Mouse (Mus musculus): ENCODE results near the gene Dcun1d4. TPM values are rescaled to one million over a fixed set of nuclear protein-coding genes. Genes with fewer than 3 reads are reported as not detected.
A peak's percentile ranks its signal among the peaks of the same experiment; 100 is the strongest.
"Not testable (repeated sequence)": the region's sequence is repeated elsewhere in the genome, so short reads cannot be mapped to it uniquely, and the experiment has no call there.

Gene Dcun1d4
- polyA plus RNA-seq, 1 experiment from 2014 or later: 24.1 TPM

DNA sequence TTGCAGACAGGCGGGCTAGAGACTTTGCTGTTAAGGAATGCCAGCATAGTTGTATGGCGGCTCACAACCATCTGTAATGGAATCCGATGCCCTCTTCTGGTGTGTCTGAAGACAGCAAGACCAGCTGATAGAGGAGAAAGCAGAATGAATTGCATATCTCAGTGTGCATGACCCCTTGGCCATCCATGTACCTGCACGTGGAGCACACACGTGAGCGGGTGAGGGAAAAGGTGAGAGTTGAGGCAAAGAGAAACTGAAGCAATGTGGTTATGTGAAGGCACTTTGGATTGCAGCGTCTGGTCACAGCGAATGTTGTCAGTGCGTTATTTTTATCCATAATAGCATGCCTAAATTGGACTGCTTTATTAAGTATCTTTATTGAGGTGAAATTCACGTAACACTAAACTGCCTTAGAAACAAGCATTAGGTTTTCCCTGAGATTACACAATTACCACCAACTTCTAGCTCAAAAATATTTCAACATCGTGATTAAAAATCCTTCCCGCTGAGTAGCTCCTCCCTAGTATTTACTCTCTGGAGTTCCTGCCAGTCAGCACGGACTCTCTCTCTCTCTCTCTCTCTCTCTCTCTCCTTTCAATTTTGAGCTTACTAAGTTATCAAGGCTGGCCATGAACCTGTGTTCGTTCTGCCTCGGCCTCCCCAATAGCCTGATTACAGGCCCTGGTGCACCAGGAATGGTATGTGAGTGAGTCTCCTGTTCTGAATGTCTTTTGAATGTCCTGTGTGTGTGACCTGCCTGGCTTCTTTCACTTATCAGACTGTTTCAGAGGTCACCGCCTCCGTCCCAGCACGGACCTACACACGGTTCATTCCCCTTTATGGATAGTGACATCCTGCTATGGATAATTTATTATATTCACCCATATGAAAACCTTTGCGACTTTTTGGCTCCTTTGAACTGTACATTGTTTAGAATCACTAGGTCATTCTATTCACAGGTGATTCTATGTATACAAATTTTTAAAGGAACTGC is 6.1 kb upstream of the Dcun1d4 start:
- Histone ChIP-seq H3K9me3 (ENCODE audit: low read length) (no peaks in the 10 kb centered on the region), H3K27me3 (ENCODE audit: insufficient read depth, low read length) (no peaks in the 10 kb centered on the region), H3K36me3 (ENCODE audit: insufficient read depth, low read length) (no peaks in the 10 kb centered on the region), H3K4me1 (ENCODE audit: insufficient read depth, low read length) (no peaks in the 10 kb centered on the region), H3K9ac (replicated peaks; ENCODE audit: low read length) (no peak overlapping the region), H3K27ac (ENCODE audit: low read length) (no peak overlapping the region), H3K4me3 (ENCODE audit: low read length) (no peak overlapping the region), H3K4me2 (replicated peaks; ENCODE audit: low read depth, low read length) (no peak overlapping the region)
- ATAC-seq (ENCODE audit: low FRiP score, low TSS enrichment): no peak
- whole genome bisulfite sequencing: 85% methylated on average over 20 of the region's 20 CpGs

DNA sequence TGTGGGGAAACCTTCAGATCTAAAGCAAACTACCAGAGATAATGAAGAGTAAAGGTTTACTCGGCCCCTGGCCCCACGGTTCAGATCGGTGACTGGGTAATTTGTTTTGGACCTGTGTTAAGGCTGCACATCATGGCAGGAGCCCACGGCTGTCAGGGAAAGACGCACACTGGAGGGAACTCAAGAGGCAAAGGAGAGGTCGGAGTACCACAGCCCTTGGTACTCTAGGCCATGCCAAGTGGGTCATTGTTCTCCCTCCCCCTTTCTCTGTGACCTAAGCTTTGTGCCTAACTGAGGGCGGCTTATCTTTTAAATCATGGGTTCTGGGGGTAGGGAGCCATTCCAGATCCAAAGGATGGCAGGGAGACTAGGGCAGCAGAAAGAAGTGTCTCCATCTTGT is 601 bp downstream of the Dcun1d4 start:
- Histone ChIP-seq H3K4me3 (ENCODE audit: low read length) (no peak overlapping the region), H3K4me1 (ENCODE audit: insufficient read depth, low read length) (no peaks in the 10 kb centered on the region), H3K36me3 (ENCODE audit: insufficient read depth, low read length) (no peaks in the 10 kb centered on the region), H3K4me2 (replicated peaks; ENCODE audit: low read depth, low read length) (no peak overlapping the region), H3K27me3 (ENCODE audit: insufficient read depth, low read length) (no peaks in the 10 kb centered on the region), H3K9ac (replicated peaks; ENCODE audit: low read length) (no peak overlapping the region), H3K27ac (ENCODE audit: low read length) (no peak overlapping the region), H3K9me3 (ENCODE audit: low read length) (no peaks in the 10 kb centered on the region)
- WGBS: 85% methylated on average over 7 of the region's 7 CpGs
- ATAC-seq (ENCODE audit: low FRiP score, low TSS enrichment): no peak

DNA sequence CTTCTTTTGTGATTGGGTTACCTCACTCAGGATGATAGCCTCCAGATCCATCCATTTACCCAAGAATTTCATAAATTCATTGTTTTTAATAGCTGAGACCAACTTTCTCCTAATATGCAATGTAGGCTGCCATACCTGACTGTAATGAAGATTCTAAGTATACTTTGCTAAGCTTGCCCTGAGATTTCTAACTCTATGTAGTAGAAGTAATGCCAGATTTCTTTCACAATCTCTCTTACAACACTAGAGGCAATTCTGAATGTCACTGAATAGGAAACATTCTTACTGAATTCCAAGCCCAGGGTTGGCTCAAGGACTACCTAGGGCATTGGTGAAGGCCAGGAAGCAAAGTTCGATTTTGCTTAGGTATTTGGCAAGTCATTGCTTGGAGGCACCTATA is 1.6 kb downstream of the Dcun1d4 start:
- not testable (repeated sequence) for H3K4me2 ChIP-seq (replicated peaks; ENCODE audit: low read depth, low read length); ATAC-seq (ENCODE audit: low FRiP score, low TSS enrichment); H3K9ac ChIP-seq (replicated peaks; ENCODE audit: low read length); H3K36me3 ChIP-seq (ENCODE audit: insufficient read depth, low read length); H3K4me3 ChIP-seq (ENCODE audit: low read length); H3K27me3 ChIP-seq (ENCODE audit: insufficient read depth, low read length); H3K4me1 ChIP-seq (ENCODE audit: insufficient read depth, low read length); H3K27ac ChIP-seq (ENCODE audit: low read length); H3K9me3 ChIP-seq (ENCODE audit: low read length)
- WGBS: 80% methylated on average over 1 of the region's 1 CpGs

DNA sequence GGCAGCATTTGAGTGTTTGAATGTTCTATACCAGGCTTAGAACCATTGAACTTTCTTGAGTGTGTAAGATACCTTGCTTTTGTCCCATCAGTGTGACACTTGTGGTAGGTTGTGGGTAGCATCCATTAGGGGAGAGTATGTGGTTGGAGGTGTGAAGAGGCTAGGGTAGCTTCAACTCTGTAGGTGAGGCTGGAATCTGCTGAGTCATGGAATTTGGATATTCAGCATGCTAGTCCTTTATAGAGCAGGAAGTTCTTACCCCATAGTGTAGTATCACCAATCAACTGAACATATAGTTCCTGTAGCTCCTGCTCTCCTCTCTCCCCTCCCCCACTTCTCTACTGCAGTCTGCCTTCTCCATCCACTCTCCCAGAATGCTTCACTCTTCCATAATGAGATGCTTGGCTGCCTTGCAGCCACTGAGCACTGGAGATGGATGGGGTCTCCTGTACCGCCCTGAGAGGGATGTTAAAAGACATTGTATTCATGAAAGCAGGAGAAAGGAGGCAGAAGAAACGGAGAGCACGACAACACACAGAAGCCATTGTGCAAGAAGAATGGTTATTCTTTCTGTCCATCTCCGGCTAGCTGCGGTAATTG is 3.3 kb downstream of the Dcun1d4 start:
- no peaks in the 10 kb centered on the region for H3K4me1 ChIP-seq (ENCODE audit: insufficient read depth, low read length)
- no peaks in the 10 kb centered on the region for H3K27me3 ChIP-seq (ENCODE audit: insufficient read depth, low read length)
- H3K4me2 ChIP-seq (replicated peaks; ENCODE audit: low read depth, low read length): no peak overlapping the region
- 82% methylated on average over 5 of the region's 5 CpGs for WGBS
- no peaks in the 10 kb centered on the region for H3K36me3 ChIP-seq (ENCODE audit: insufficient read depth, low read length)
- H3K9me3 ChIP-seq (ENCODE audit: low read length): no peaks in the 10 kb centered on the region
- no peak for ATAC-seq (ENCODE audit: low FRiP score, low TSS enrichment)
- H3K4me3 ChIP-seq (ENCODE audit: low read length): no peak overlapping the region
- H3K9ac ChIP-seq (replicated peaks; ENCODE audit: low read length): no peak overlapping the region
- H3K27ac ChIP-seq (ENCODE audit: low read length): no peak overlapping the region

DNA sequence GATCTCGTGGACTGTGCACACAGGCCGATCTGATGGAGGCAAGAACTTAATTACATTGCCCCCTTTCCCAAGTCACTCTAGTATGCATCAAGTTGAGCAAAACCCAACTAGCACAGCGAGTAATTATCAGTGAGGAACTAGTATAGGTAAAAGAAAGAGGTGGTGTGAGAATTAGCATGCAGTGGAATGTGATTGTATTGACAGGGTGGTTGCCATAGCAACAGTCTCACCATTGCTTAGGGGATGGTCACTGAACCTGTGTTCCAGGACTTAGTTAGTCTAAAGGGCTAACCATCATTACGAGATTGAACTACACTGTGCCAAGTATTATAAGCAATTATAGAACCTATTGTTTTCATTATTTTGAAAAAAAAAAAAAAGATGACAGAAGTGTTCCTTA is 5.7 kb downstream of the Dcun1d4 start:
- no peak overlapping the region for H3K4me2 ChIP-seq (replicated peaks; ENCODE audit: low read depth, low read length)
- no peaks in the 10 kb centered on the region for H3K9me3 ChIP-seq (ENCODE audit: low read length)
- no peak overlapping the region for H3K27ac ChIP-seq (ENCODE audit: low read length)
- H3K4me1 ChIP-seq (ENCODE audit: insufficient read depth, low read length): peaks cover 3% of the 10 kb centered on the region; the same call in 1 of the 2 replicates
- H3K9ac ChIP-seq (replicated peaks; ENCODE audit: low read length): no peak overlapping the region
- H3K4me3 ChIP-seq (ENCODE audit: low read length): no peak overlapping the region
- ATAC-seq (ENCODE audit: low FRiP score, low TSS enrichment): no peak
- H3K27me3 ChIP-seq (ENCODE audit: insufficient read depth, low read length): no peaks in the 10 kb centered on the region
- no peaks in the 10 kb centered on the region for H3K36me3 ChIP-seq (ENCODE audit: insufficient read depth, low read length)
- whole genome bisulfite sequencing: 53% methylated on average over 4 of the region's 4 CpGs

DNA sequence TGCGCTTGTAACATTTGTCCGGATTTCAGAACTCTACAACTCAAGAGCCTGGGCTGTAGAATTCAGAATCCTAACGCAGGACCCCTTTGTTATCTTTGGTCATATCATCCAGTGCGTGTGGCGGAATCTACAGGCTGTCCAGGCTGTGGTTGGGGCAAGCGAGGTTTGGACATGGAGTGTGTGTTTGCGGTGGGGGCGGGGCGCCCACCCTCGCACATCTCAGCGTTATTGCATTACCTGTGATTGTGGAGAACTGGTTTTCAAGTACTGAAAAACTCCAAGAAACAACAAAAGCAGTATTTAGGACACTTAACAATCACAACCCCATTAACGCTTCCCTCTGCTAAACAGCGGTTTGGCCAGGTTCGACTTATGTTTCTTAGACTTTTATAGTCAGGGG is 9.1 kb downstream of the Dcun1d4 start:
- H3K27ac ChIP-seq (ENCODE audit: low read length): peak overlapping the region; percentile 87
- peaks cover 8% of the 10 kb centered on the region for H3K4me1 ChIP-seq (ENCODE audit: insufficient read depth, low read length)
- no peaks in the 10 kb centered on the region for H3K27me3 ChIP-seq (ENCODE audit: insufficient read depth, low read length)
- peak overlapping the region; percentile 67 for H3K9ac ChIP-seq (replicated peaks; ENCODE audit: low read length)
- no peaks in the 10 kb centered on the region for H3K36me3 ChIP-seq (ENCODE audit: insufficient read depth, low read length)
- 4% methylated on average over 14 of the region's 14 CpGs for WGBS
- ATAC-seq (ENCODE audit: low FRiP score, low TSS enrichment): no peak
- H3K9me3 ChIP-seq (ENCODE audit: low read length): no peaks in the 10 kb centered on the region
- H3K4me2 ChIP-seq (replicated peaks; ENCODE audit: low read depth, low read length): peak overlapping the region; percentile 69
- peak overlapping the region; percentile 83 for H3K4me3 ChIP-seq (ENCODE audit: low read length)

DNA sequence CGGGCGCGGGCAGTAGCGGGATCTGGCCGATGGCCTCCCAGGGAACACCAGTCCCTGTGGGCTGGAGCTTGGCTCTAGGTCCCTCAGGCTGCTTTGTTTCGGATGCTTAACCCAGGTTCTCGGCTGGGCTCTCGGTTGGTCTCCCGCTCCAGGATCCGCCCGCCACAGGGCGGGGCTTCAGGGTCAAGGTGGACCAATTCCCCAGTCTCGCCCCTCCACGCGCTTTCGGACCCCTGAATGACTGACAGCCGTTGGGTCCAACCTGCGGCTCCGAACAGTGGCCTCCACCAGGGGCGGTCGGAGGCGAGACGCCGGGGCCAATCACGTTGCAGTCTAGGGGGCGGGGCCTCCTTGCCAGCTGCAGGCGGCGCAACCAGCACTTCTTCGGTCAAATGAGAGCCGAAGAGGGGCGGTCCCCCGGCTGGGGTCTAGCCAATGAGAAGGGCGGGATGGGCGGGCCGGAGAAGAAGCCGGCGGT is 9.8 kb downstream of the Dcun1d4 start:
- peaks cover 8% of the 10 kb centered on the region for H3K4me1 ChIP-seq (ENCODE audit: insufficient read depth, low read length)
- no peaks in the 10 kb centered on the region for H3K36me3 ChIP-seq (ENCODE audit: insufficient read depth, low read length)
- no peaks in the 10 kb centered on the region for H3K27me3 ChIP-seq (ENCODE audit: insufficient read depth, low read length)
- H3K9me3 ChIP-seq (ENCODE audit: low read length): no peaks in the 10 kb centered on the region
- H3K4me3 ChIP-seq (ENCODE audit: low read length): peak overlapping the region; percentile 83
- H3K4me2 ChIP-seq (replicated peaks; ENCODE audit: low read depth, low read length): peak overlapping the region; percentile 96
- H3K27ac ChIP-seq (ENCODE audit: low read length): peak overlapping the region; percentile 94
- H3K9ac ChIP-seq (replicated peaks; ENCODE audit: low read length): peak overlapping the region; percentile 74
- WGBS: under 1% methylated on average over 37 of the region's 37 CpGs
- peak; percentile 98 for ATAC-seq (ENCODE audit: low FRiP score, low TSS enrichment)

DNA sequence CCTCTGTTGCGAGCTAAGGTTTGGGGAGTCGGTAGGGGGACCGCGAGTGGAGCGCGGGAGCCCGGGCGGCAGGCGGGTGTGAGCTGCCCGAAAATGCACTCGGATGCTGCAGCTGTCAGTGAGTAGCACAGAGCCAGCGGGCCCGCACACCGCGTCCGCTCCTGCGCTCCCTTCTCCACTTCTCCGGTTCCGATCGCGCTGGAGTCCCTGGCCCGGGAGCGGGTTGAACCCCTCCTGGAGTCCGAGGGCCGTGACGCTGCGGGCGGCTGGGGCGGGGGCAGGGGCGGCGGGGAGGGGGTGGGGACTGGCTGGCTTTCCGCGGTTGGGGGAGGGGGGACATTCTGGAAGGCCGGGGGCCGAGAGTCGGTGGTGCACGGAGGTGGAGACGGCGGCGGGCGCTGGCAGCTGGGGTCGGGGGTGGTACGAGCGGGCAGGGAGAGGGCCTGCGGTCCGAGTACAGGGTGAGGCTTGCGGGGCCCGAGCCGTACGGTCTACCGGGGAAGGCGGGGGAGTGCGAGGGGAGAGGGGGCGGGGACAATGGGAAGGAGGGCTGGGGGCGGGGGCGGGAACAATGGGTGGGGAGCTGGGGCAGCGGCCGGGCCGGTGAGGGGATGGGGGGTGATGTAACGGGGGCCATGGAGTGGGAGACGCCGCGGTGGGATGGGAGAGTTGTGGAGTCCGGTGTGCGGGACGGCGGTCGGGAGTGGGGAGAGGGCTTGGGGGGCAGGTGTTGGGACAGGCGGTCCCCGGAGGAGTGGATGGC is 10.5 kb downstream of the Dcun1d4 start:
- Histone ChIP-seq H3K4me3 (ENCODE audit: low read length) (peak overlapping the region; percentile 83), H3K9me3 (ENCODE audit: low read length) (no peaks in the 10 kb centered on the region), H3K27ac (ENCODE audit: low read length) (peak overlapping the region; percentile 94), H3K27me3 (ENCODE audit: insufficient read depth, low read length) (no peaks in the 10 kb centered on the region), H3K4me1 (ENCODE audit: insufficient read depth, low read length) (peaks cover 8% of the 10 kb centered on the region), H3K9ac (replicated peaks; ENCODE audit: low read length) (peak overlapping the region; percentile 74), H3K4me2 (replicated peaks; ENCODE audit: low read depth, low read length) (peak overlapping the region; percentile 96), H3K36me3 (ENCODE audit: insufficient read depth, low read length) (no peaks in the 10 kb centered on the region)
- WGBS: 1% methylated on average over 56 of the region's 70 CpGs
- peak; percentile 44 for ATAC-seq (ENCODE audit: low FRiP score, low TSS enrichment)

DNA sequence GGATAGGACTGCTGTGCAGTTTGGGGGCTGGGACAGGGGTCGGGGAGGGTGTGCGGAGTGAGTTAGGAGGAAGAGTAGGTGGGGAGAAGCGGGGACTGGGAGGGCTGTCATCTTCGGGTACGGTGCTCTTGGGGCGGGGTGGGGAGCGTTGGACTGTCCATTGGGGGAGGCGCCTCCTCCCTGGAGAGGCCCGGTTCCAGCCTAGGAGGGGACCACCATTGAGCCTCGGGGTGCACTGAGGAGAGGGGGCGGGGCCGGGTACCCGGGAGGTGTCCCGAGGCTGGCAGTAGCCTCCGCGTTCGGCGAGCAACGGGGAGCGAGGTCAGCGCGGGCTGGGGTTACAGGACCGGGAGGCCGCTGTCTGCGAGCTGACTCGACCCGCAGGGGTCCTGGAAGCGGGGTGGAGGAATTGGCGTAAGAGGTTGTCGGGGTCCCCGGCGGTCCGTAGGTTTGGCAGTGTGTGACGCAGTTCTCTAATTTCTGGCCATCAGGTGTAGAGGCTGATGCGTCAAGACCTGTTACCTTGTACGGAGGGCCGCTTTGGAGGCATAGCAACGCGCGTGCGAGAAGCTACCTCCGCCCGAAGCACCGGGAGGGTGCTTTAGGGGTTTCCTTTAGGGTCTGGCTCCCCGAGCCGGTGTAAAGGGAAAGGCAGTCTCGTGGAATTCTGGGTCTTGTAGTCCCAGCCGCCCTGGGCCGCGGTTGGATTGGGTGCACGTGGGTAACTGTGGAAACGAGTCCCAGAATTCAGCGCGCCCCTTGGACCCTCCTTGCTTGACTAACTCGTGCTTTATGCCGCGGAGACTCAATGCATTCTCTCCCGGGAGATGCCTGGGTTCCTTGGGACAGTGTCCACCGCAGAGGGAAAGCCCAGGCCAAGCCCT is 11.3 kb downstream of the Dcun1d4 start:
- WGBS: 0% methylated on average over 53 of the region's 59 CpGs
- Histone ChIP-seq H3K27ac (ENCODE audit: low read length) (peak overlapping the region; percentile 71), H3K27me3 (ENCODE audit: insufficient read depth, low read length) (no peaks in the 10 kb centered on the region), H3K9ac (replicated peaks; ENCODE audit: low read length) (peak overlapping the region; percentile 74), H3K4me2 (replicated peaks; ENCODE audit: low read depth, low read length) (peak overlapping the region; percentile 96), H3K9me3 (ENCODE audit: low read length) (no peaks in the 10 kb centered on the region), H3K36me3 (ENCODE audit: insufficient read depth, low read length) (no peaks in the 10 kb centered on the region), H3K4me1 (ENCODE audit: insufficient read depth, low read length) (peaks cover 8% of the 10 kb centered on the region), H3K4me3 (ENCODE audit: low read length) (peak overlapping the region; percentile 83)
- ATAC-seq (ENCODE audit: low FRiP score, low TSS enrichment): peak; percentile 77
